Mouse (Mus musculus): ENCODE data around the gene Fam126b.

DNA sequence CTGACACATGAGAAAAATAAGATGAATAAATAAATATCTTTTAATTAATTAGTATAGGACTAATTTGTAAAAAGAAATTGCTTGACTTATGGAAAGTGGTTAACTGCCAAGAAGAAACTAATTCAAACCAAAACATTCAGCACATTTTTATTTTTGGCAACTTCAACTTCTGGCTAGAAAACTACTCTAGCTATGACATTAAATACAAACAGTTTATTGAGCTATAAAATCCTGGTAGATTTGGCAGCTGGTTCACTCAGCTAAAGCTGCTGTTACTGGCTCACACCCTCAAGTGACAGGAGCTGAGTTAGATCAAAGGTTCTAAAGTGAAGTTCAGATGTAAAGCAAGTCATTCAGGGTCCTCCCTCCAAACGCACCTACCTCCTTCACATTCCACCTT, 3.5 kb downstream of the Fam126b start:
- TF ChIP-seq POLR2A (IDR thresholded peaks at IDR 0.05; ENCODE audit: borderline replicate concordance, extremely low read depth, low read depth, low read length) (no peak), CTCF (IDR thresholded peaks at IDR 0.05; ENCODE audit: insufficient read depth, low read length) (no peak)

All from lung, adult 2 months (tissue).